Mouse (Mus musculus): ENCODE results near the gene Glis2.

The Glis2 gene

DNA sequence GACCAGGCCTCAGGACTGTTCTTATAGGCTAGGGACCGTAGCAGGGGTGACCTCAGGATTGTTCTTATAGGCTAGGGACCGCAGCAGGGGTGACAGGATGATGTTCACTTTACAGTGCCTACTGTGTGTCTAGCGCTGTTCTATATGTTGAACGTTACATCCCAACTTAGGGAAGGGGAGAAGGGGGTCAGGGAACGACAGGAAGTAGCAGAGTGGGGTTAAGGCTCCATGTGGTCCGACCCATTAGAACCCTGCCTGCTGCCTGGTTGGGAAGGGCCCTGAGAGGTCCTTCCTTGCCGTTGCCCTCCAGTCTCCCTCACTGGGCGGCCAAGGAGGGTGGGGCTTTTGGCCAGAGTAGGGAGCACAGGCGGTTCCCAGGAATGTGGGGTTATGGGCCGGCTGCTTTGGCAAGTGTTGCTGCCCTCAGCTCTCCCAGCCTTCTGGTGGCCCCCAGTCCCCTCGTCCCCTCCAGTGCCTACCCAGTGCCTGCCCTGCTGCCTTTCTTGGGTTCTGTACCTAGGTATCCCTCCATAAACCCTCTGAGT, 9.9 kb downstream of the Glis2 start:
- DNase-seq (ENCODE audit: low spot score), result no peak

DNA sequence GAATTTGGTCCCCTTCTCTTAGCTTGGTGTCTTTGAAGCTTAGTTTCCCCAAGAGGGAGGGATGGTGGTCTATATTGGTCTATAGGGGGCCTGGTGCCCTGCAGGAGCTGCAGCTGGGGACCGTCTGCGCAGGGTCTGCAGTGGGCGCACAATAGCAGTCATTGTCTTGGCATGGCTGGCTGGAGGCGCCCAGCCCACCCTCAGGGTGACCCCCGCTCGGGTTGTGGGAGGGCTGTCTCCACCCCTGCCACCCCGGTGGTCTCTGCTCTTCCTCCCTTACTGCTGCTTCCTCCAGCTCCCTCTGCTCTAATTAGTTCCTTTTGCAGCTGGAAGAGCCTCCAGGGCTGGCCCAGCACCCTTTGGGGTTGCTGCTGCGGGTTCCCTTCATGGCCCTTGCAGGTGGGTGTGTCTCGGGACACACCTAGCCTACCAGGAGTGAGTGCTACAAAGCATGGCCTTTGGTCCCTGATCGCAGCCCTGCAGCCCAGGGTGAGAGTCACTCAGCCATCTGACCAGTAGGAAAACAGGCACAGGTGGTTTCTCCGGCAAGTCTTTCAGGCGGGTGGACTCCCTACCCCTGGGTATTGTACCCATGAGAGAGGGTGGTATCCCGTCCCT, 11.1 kb downstream of the Glis2 start:
- no peak for DNase-seq (ENCODE audit: low spot score)

DNA sequence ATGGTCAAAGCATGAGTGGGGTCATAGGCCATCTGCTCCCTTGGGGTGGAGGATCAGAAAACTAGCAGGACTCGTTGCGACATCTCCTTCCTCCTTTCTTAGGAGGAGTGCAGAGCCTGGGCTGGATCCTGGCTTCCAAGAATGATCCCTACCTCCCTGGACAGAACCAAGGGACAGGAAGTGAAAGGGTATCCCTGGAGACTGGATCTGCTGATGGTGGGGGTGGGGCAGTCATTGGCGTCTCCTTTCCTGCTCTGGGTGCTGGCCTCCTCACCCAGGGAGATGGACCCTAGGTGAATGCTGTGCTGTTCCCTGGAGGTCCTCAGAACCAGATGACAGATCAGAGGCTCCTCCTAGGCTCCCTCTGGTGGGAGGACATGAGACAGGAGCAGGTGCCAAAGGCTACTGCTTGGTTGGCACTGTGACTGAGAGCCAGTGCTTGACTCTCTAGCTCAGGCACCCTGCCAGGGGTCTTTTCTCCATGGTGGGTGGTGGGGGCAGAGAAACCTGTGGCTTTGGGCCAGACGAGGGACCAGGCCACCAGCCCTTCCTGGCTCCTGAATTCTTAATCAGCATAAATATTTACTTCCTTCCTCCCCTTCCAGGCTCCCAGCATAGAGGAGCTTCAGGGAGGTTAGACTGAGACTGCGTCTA, 12.0 kb downstream of the Glis2 start:
- DNase-seq (ENCODE audit: low spot score), result no peak

DNA sequence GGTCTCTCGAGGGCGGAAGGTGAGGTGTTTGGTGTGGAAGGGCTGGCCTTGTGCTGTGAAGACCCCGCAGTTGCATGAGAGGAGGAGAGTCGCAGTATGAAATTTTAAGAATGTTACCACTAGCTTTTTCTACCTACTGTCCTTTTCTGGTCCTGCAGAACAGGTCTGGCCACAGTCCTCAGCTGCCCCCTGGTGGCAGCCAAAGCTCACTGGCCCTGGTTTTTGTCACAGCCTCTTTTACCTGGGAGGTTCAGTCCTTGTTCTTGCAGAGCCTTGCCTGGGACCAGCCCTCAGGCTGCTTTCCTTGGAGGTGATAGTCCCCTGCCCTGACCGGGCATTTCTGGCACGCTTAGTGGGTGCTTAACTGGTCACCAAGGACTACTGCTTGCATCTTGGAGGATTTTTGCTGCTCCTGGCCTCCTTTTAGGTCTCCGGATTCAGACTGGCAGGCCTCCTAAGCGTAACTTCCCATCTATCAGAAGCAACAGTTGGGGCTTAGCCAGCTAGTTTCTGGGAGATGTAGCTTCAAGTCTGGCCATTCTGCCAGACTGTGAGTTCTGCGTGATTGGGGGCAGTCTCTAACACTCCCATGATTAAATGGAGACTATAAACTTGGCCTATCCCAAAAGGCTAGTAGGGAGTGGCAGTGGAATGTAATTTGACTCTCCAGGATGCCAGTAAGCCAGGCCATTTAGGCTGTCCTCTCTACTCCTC, 13.5 kb downstream of the Glis2 start:
- DNase-seq (ENCODE audit: low spot score), result peak; percentile 82

DNA sequence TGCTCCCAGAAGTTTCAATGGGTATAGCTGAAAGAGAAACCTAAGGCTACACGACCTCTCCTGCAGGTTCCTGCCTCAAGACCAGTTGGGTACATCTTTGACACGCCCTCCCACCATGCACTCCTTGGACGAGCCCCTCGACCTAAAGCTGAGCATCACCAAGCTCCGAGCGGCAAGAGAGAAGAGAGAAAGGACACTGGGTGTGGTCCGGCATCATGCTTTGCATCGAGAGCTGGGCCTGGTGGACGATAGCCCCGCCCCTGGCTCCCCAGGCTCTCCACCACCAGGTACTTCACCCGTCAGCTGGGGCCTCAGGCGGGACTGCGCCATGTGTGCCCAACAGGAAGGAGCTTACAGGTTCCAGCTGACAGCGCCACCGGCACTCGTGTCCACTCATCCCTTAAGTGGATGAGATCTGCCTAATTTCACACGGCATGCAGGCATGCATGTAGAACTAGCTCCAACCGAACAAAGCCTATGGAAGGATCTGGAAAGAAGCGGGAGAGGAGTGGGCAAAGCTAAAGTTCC, 14.1 kb downstream of the Glis2 start:
- no peak for DNase-seq (ENCODE audit: low spot score)

DNA sequence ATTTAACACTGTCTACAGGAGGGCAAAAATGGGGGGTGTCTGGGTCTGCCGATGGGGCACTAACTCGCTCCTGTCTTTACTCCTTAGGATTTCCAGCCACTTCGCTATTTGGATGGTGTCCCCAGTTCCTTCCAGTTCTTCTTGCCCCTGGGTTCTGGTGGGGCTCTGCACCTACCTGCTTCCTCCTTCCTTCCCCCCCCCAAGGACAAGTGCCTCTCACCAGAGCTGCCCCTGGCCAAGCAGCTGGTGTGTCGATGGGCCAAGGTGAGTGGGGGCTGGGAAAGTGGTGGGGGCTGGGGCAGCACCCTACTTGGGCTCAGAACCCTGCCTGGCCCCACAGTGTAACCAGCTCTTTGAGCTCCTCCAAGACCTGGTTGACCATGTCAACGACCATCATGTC, 16.7 kb downstream of the Glis2 start:
- no peak for DNase-seq (ENCODE audit: low spot score)

DNA sequence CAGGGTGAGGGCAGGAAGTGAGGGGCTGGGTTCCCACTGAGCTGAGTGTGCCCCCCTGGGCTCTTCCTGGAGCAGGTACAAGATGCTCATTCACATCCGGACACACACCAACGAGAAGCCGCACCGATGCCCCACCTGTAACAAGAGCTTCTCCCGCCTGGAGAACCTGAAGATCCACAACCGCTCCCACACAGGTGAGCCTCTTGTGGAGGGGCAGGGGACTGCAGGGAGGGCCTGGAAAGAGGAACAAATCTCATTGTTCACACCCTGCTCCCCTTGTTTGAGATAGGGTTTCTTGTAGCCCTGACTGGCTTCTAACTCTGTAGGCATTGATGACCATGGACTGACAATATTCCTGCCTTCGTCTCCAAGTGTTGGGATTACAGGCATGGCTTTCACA, 17.2 kb downstream of the Glis2 start:
- DNase-seq (ENCODE audit: low spot score), result no peak

DNA sequence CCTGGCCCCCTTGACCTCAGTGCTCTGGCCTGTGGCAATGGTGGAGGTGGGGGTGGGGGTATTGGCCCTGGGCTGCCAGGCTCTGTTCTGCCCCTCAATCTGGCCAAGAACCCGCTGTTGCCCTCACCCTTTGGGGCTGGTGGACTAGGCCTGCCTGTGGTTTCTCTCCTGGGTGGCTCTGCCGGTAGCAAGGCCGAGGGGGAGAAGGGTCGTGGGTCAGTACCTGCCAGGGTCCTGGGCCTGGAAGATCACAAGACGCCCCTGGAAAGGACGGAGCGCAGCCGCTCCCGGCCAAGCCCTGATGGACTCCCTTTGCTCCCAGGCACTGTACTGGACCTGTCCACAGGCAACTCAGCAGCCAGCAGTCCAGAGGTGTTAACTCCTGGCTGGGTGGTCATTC, 19.2 kb downstream of the Glis2 start:
- DNase-seq (ENCODE audit: low spot score), result no peak

DNA sequence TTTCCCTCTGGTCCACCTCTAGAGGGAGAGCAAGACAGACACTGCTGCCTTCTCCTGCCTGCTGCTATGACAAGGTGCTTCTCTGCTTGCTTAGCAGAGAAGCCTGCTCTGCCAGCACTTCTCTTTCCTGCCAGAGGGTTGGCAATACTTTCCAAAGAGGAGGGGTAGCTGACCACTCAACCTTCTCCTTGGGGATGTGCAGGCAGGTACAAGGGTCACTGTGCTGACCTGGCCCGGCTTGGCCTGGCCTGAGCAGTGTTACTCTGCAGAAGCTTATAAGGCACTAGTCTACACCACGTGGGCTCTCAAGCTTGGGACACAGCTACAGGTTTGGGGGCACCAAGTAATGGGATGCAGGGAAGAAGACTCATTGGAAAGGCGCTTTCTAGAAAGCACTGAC, 20.1 kb downstream of the Glis2 start:
- DNase-seq (ENCODE audit: low spot score), result no peak

DNA sequence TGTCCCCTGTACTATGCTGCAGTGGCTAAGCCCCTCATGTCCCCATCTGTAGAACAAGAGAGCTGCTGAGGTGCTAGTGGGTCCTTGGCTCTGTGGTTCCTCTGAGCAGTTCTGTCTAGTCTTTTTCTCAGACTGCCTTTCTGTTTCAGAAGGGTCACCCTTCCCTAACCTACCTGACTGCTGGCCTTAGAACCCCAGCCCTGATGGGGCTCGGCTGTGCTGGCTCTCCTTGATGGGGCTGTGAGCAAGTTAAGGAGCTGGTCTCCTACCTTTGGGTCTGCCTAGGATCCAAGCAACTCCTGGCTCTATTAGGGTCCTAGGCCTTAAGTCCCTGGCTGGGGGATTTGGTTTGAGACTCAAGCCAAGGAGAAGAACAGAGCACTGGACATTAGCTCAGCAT, 20.8 kb downstream of the Glis2 start:
- DNase-seq (ENCODE audit: low spot score), result no peak

DNA sequence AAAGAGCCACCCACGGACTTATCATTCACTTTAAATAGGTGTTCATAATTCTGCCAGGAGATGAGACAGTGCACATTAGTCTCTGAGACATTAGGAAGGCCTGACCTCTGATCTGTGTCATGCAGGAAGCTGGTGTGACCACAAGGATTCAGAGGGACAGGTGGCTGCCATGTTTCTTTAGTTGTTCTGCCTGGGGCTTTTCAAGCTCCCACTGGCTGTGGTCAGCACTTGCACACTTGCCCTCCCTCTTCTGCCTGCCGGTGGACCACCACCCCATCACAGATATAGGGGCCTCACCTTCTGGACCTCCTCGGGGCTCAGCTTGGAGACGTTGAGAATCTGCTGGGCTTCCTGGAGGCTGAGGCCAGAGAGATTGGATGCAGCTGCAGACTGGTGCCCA, 22.3 kb downstream of the Glis2 start:
- no peak for DNase-seq (ENCODE audit: low spot score)

DNA sequence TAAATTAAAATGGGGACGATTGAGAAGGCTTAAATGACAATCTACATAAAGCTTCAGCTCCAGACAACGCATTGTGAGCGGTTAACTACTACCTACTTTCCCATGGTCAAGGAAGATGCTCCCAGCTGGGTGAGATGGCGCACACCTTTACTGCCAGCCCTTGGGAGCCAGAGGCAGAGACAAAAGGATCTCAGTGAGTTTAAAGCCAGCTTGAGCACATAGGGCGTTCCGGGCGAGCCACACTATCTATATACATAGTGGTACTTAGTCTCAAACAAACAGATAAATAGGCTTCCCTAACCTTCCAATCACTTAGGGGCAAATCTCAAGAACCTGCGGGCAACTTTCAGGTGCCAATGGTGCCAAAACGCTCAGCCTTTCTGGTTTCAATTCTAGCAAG, 29.6 kb downstream of the Glis2 start:
- DNase-seq (ENCODE audit: low spot score), result no peak

DNA sequence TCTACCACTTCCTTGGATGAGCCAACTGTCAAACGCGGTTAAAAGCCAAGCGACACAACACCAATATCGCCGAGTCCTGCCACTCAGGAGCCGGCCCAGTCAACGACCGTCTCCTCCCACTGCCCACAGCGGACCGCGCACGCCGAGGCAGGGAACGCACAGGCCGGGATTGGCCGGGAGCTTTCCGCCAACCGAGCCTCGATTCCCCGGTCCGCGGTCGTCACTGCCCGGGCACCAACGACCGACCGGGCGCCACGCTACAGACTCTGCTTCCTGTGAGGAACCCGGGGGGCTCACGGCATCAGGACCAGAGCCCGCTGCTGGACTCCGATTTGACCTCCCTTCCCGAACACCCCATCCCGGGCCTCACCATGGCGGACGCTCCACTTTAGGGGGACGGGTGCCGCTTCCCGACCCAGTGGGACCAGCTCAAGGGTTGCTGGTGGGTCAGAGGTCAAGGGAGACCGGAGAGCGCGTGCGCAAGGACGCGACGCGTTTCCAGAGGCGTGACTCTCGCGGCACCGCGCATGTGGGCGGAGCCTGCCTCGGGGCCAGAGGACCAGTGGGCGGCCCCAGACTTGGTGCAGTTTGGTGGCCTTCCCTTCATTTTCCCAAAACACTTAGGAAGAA, 30.1 kb downstream of the Glis2 start, which contains the start of gene Pam16:
Gene Pam16 (minus strand): TSS at position 508 of the 630 bp plus-strand sequence.
- peak; percentile 89 for DNase-seq (ENCODE audit: low spot score)

DNA sequence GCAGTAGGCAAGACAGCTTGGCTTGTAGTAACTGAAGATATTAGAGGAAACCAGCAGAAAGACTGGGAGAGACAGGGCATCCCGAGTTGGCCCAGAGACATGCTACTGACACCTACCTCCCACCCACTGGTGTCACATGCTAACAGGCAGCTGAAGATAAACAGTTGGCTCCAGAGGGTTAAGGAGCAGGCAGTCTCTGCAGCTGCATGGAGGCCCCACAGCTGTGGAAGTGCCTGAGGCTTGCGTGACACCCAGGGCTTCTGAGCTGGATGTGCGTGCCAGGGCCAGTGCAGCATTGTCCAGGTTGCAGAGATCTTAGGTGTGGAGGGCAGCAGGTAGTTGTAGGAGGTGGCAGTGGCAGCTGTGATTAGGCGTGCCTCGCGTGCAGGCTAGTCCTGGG, 32.6 kb downstream of the Glis2 start:
- no peak for DNase-seq (ENCODE audit: low spot score)

DNA sequence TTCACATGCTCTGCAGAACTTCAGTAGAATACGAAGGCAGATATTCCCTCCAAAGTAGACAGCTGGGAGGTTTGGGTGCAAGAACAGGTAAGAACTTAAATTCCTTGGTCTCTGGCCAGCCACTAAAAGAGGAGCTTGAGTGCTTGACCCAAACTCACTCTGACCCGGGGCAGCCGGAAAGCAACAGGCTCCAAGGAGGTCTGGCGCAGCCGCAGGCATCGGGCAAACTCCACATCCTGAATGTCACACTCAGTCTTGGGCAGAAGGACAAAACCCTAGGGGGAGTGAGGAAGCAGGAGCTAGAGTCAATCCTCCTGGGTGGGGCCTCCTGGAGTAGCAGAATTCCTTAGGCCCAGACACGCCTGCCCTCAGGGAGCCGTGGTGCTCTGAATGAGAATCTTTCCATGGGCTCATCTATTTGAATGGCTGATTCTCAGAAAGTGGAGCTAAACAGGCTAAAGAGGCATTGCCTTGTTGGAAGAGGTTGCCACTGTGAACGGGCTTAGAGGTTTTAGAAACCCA, 34.4 kb downstream of the Glis2 start:
- no peak for DNase-seq (ENCODE audit: low spot score)

DNA sequence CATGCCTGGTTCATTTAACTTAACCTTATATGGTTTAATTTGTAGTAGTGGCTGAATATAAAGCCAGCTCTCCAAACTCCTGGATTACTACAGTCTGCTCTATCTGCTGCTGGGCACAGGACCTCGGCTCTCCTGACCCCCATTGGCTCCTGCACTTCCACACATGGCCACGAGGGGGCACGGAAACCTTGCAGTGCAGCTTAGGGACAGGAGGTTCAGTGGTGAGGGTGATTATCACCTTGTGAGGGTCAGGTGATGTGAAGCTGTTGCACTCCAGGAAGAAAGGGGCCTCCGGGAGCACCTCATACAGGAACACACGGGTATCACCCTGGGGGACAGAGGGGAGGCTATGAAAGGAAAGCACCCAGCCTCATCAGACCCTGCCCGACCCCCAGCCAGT, 35.4 kb downstream of the Glis2 start:
- DNase-seq (ENCODE audit: low spot score), result peak; percentile 84

DNA sequence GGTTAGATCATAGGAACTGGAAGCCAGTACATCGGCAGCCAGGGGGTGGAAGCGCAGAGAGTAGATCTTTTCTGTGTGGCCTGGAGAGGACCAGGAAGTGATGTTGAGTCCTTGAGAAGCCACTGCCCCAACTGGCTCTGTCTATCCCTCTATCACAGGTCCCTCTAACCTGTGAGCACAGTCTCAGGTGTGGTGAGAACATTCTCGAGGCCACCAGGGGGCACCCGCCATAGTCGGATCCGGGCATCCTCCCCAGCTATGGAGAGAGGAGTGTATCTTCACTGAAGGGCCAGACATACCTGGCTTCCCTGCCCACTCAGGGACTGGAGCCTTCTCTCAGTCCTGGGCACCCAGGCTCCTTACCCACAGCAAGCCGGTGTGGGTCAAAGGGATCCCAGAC, 37.5 kb downstream of the Glis2 start:
- no peak for DNase-seq (ENCODE audit: low spot score)

DNA sequence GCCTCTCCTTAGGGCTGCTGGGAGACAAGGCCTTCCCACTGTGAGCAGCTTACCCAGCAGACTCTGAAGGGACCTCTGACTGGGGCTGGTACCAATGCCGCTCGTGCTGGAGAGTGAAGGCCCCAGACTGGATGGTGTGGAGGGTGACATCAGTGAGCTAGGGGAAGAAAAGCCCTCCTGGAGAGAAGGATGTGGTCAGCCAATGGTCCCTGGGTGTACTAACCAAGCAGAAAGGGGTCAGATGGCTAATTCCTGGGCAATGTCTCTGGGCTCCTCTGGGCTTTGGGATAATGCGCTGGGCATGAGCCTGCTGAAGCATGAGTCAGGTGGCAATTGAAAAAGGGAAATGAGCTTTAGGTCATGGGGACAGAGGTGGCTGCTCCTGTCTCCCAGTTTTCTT, 39.1 kb downstream of the Glis2 start:
- no peak for DNase-seq (ENCODE audit: low spot score)

DNA sequence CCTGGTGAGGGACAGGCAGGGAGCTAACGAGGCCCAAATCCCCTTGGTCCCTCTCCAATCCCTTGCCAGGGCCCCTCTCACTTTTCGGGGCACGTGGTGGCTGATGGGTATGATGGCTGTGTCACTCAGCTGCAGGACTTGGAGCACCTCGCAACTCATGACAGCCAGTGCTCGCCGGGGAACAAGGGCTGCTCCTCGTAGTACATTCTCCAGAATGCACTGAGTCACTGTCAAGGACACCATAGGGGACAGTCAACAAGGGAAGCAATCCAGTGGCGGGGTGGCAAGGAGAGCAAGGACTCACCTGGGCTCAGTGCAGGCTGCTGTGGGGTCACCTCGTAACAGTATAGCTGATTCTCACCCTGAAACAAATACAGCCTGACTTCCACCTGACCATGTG, 40.2 kb downstream of the Glis2 start:
- DNase-seq (ENCODE audit: low spot score), result no peak

DNA sequence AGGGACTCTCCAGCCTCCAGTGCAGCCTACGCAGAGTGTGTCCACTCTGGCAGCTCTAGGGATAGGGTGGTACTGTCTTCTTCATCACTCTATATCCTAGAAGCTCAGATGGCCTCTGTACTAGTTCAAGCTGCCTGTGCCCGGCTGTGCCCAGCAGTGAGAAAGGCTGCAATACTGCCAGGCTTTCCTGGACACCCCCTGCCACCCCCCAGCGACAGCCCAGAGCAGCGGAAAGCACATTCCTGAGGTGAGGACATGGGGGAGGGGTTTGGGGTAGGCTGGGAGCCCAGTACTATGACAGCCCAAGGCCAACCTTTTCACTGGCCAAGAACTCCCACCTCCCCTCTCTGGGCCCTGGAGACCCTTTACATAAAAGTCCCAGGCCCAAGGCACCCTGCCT, 41.2 kb downstream of the Glis2 start:
- DNase-seq (ENCODE audit: low spot score), result no peak

DNA sequence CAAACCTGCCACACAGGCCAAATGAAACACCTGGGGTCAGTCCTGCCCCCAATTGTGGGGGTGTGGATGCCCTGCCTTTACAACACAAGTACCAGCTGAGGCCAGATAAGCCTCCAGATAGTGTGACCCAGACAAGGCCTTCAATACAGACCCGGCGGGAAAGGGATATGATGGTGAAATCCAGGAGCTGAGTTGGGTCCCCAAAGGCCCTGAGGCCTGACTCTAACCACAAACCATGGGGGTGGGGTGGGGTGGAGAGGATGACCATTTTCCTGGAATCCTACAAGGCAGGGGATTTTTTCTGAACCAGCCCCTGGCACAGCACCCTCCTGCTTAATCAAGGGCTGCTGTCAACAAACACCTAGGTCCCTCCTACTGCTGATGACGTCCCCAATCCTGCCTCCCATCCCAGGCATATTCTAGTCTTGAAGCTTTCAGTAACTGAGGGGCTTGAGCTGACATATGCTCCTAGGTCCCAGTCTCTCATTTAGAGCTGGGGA, 44.4 kb downstream of the Glis2 start:
- DNase-seq (ENCODE audit: low spot score), result no peak

DNA sequence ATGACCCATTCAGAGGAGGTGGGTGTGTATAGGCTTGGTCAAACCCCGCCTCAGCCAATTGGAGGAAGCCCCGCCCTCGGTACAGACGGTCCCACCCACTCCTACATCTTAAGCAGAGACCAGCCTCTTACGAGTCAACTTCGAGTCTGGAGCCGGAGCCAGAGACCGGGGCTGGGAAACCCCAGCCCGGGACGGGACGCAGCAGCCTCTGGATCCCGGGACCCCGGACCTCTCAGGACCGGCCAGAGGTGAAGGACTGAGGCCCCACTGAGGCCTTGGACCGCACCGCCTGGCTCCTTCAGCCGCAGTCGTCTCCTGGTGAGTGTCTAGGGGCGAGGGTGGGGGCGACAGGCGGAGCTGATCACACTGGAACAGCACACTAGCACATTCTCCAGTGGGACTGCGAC, 45.3 kb downstream of the Glis2 start, which contains the start of the genes Vasn and Dnaja3:
Gene Vasn (plus strand): TSS at position 111 of the 407 bp plus-strand sequence.
Gene Dnaja3 (plus strand): TSS at position 159 of the 407 bp plus-strand sequence.
- peak; percentile 77 for DNase-seq (ENCODE audit: low spot score)

All from ovary, postnatal 14 days (tissue).